Mouse (Mus musculus): Measurements from ENCODE around the gene Ntng2. TPM values are rescaled to one million over a fixed set of nuclear protein-coding genes. Genes with fewer than 3 reads are reported as not detected.
A peak's percentile ranks its signal among the peaks of the same experiment; 100 is the strongest.

Gene Ntng2
- total RNA-seq, 2 experiments from 2014 or later: 111 TPM

GRCm38 (mm10) chr2:29230191-29230835, 22.5 kb downstream of the Ntng2 start:
- no peak for DNase-seq (ENCODE audit: low spot score in 2 of 2)
- Histone ChIP-seq H3K27ac (peak overlapping the region; percentile 54; the same call in 1 of the 2 replicates), H3K4me3 (no peak overlapping the region)
- TF ChIP-seq CTCF (conservative IDR thresholded peaks at IDR 0.05): no peak

GRCm38 (mm10) chr2:29226671-29227070, 26.1 kb downstream of the Ntng2 start:
- no peak for DNase-seq (ENCODE audit: low spot score in 2 of 2)
- no peak overlapping the region for H3K27ac ChIP-seq
- TF ChIP-seq CTCF (conservative IDR thresholded peaks at IDR 0.05): no peak
- H3K4me3 ChIP-seq: no peak overlapping the region

- no peak for TF ChIP-seq CTCF (conservative IDR thresholded peaks at IDR 0.05)
- DNase-seq (ENCODE audit: low spot score in 2 of 2): no peak
Observed at GRCm38 (mm10) chr2:29223591-29224262, 29.1 kb downstream of the Ntng2 start.

GRCm38 (mm10) chr2:29222302-29222701, 30.5 kb downstream of the Ntng2 start:
- H3K27ac ChIP-seq: no peak overlapping the region
- H3K4me3 ChIP-seq: no peak overlapping the region
- no peak for TF ChIP-seq CTCF (conservative IDR thresholded peaks at IDR 0.05)
- DNase-seq (ENCODE audit: low spot score in 2 of 2): no peak

More at GRCm38 (mm10) chr2:29223591-29224262, 29.1 kb downstream of the Ntng2 start:
- H3K27ac ChIP-seq: no peak overlapping the region
- H3K4me3 ChIP-seq: no peak overlapping the region

GRCm38 (mm10) chr2:29218831-29219230, 34.0 kb downstream of the Ntng2 start:
- no peak for DNase-seq (ENCODE audit: low spot score in 2 of 2)
- Histone ChIP-seq H3K27ac (no peak overlapping the region), H3K4me3 (no peak overlapping the region)
- no peak for TF ChIP-seq CTCF (conservative IDR thresholded peaks at IDR 0.05)

GRCm38 (mm10) chr2:29217897-29218296, 34.9 kb downstream of the Ntng2 start:
- peak; percentile 68 to 75 for DNase-seq (ENCODE audit: low spot score in 2 of 2)
- H3K4me3 ChIP-seq: no peak overlapping the region
- H3K27ac ChIP-seq: peak overlapping the region; percentile 43
- peak; percentile 76 for TF ChIP-seq CTCF (conservative IDR thresholded peaks at IDR 0.05)

GRCm38 (mm10) chr2:29217042-29217441, 35.8 kb downstream of the Ntng2 start:
- no peak for TF ChIP-seq CTCF (conservative IDR thresholded peaks at IDR 0.05)
- DNase-seq (ENCODE audit: low spot score in 2 of 2): no peak
- Histone ChIP-seq H3K27ac (no peak overlapping the region), H3K4me3 (no peak overlapping the region)

- no peak overlapping the region for H3K27ac ChIP-seq
- H3K4me3 ChIP-seq: no peak overlapping the region
- peak; percentile 26 to 64 for DNase-seq (ENCODE audit: low spot score in 2 of 2)
Observed at GRCm38 (mm10) chr2:29216286-29217012, 36.4 kb downstream of the Ntng2 start.

GRCm38 (mm10) chr2:29206156-29206555, 46.6 kb downstream of the Ntng2 start:
- Histone ChIP-seq H3K27ac (no peak overlapping the region), H3K4me3 (no peak overlapping the region)
- no peak for DNase-seq (ENCODE audit: low spot score in 2 of 2)
- no peak for TF ChIP-seq CTCF (conservative IDR thresholded peaks at IDR 0.05)

More at GRCm38 (mm10) chr2:29216286-29217012, 36.4 kb downstream of the Ntng2 start:
- TF ChIP-seq CTCF (conservative IDR thresholded peaks at IDR 0.05): peak; percentile 73

GRCm38 (mm10) chr2:29201223-29201955, 51.4 kb downstream of the Ntng2 start:
- TF ChIP-seq CTCF (conservative IDR thresholded peaks at IDR 0.05): no peak
- no peak for DNase-seq (ENCODE audit: low spot score in 2 of 2)
- Histone ChIP-seq H3K27ac (no peak overlapping the region), H3K4me3 (no peak overlapping the region)

GRCm38 (mm10) chr2:29199909-29200308, 52.9 kb downstream of the Ntng2 start:
- no peak overlapping the region for H3K4me3 ChIP-seq
- no peak overlapping the region for H3K27ac ChIP-seq
- peak in 1 of 2 experiments; percentile 63 for DNase-seq (ENCODE audit: low spot score in 2 of 2)
- TF ChIP-seq CTCF (conservative IDR thresholded peaks at IDR 0.05): peak; percentile 69

GRCm38 (mm10) chr2:29198446-29198845, 54.4 kb downstream of the Ntng2 start:
- Histone ChIP-seq H3K4me3 (no peak overlapping the region), H3K27ac (no peak overlapping the region)
- DNase-seq (ENCODE audit: low spot score in 2 of 2): no peak
- no peak for TF ChIP-seq CTCF (conservative IDR thresholded peaks at IDR 0.05)

GRCm38 (mm10) chr2:29196844-29197243, 56.0 kb downstream of the Ntng2 start:
- no peak for DNase-seq (ENCODE audit: low spot score in 2 of 2)
- no peak for TF ChIP-seq CTCF (conservative IDR thresholded peaks at IDR 0.05)
- Histone ChIP-seq H3K4me3 (no peak overlapping the region), H3K27ac (no peak overlapping the region)
